Mouse (Mus musculus) forebrain, embryonic 16.5 days (tissue): Measurements from ENCODE around the gene Sdsl. TPM values are rescaled to one million over a fixed set of nuclear protein-coding genes. Genes with fewer than 3 reads are reported as not detected.
A peak's percentile ranks its signal among the peaks of the same experiment; 100 is the strongest.
"Not testable (repeated sequence)": the region's sequence is repeated elsewhere in the genome, so short reads cannot be mapped to it uniquely, and the experiment has no call there.

Experiments
- ATAC-seq: fragments of 200-750 bp; cut with Nextera tagmentation; 2 replicates; pipeline ENCODE4 v1.8.0; 2017; ENCODE audit warnings: mild to moderate bottlenecking, moderate library complexity
- H3K27ac ChIP-seq: fragments of 300-500 bp; sonication (generic); 2 replicates; pipeline ENCODE4 v1.5.1; 2014; ENCODE audit warnings: low read length, control low read depth
- H3K27me3 ChIP-seq: fragments of 300-500 bp; sonication (generic); replicated peaks from 2 replicates; pipeline ENCODE4 v1.6.1; 2014; ENCODE audit warnings: low read length; ENCODE audit not compliant: control insufficient read depth, insufficient read depth
- H3K36me3 ChIP-seq: fragments of 300-500 bp; sonication (generic); 2 replicates; pipeline ENCODE4 v1.6.1; 2014; ENCODE audit not compliant: control insufficient read depth, insufficient read depth
- H3K4me1 ChIP-seq: fragments of 300-500 bp; sonication (generic); replicated peaks from 2 replicates; pipeline ENCODE4 v1.6.1; 2014; ENCODE audit warnings: low read length; ENCODE audit not compliant: control insufficient read depth, insufficient read depth
- H3K4me2 ChIP-seq: fragments of 300-500 bp; sonication (generic); 2 replicates; pipeline ENCODE4 v1.6.1; 2014; ENCODE audit warnings: mild to moderate bottlenecking, low read length, control low read depth
- H3K4me3 ChIP-seq: fragments of 300-500 bp; sonication (generic); replicated peaks from 2 replicates; pipeline ENCODE4 v1.5.1; 2014; ENCODE audit warnings: mild to moderate bottlenecking, low read length, control low read depth
- H3K9ac ChIP-seq: fragments of 300-500 bp; sonication (generic); replicated peaks from 2 replicates; pipeline ENCODE4 v1.6.1; 2014; ENCODE audit warnings: low read depth, low read length, control low read depth
- H3K9me3 ChIP-seq: fragments of 300-500 bp; sonication (generic); 2 replicates; pipeline ENCODE4 v1.6.1; 2016; ENCODE audit warnings: low read length; ENCODE audit not compliant: control insufficient read depth
- WGBS: fragments of 180-500 bp; shearing (Covaris S2); extraction: QIAGEN DNeasy Blood & Tissue Kit; methylation state at CpG from one replicate; pipeline ENCODE4 v1.1.7; 2014; 5-methylcytosine and 5-hydroxymethylcytosine counted together
- polyA plus RNA-seq: library from polyadenylated mRNA; unstranded; fragments of >200 nt; fragmentation: Nextera tagmentation; extraction: Ambion mirVana; gene quantifications from 2 replicates; pipeline ENCODE4 v1.2.1, GENCODE M21; 2015

The Sdsl gene
- polyA plus RNA-seq, 1 experiment from 2014 or later: 2.3 TPM

DNA sequence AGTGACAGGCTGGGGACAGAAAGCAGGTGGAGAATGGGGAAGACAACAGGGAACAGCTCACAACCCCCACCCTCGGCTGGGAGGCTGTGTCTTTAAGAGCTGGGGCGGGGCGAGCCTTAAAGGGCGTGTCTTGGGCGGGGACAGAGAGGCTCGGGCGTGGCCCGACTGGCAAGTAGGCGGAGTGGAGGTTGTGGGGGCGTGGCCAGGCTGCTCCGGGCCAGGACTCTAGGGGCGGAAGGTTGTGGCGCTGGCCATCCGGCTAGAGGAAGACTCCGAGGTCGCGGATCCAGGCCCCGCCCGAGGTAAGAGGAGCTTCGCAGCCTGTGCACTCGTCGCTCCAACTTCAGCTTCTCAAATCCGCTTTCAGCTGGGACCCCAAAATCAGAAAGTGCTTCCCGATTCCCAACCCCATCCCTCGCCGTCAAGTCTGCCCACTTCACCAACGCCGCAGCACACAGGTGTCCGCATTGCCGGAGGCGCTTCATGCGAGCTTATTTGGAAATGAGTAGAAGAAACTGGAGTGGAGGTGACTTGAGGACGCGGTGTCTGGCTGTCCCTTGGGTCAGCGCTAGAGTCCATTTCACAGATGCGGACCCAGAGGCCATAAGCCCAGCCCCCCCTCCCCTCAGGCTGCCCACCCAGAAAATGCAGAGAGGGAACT, 38.5 kb upstream of the Sdsl start, which contains the start of gene Slc8b1:
TSS of gene Slc8b1 (plus strand) at position 187 of the 661 bp plus-strand sequence.
- Histone ChIP-seq H3K4me3 (peak within 1 kb of the TSS; percentile 47), H3K27ac (no peak within 1 kb of the TSS), H3K4me1 (peaks cover 17% of the 10 kb centered on the region), H3K27me3 (peaks cover 7% of the 10 kb centered on the region), H3K9ac (peak within 1 kb of the TSS; percentile 41; the same call in 1 of the 2 replicates), H3K36me3 (no peaks in the 10 kb centered on the region), H3K4me2 (peak within 1 kb of the TSS; percentile 66), H3K9me3 (no peaks in the 10 kb centered on the region)
- ATAC-seq: peak; percentile 83
- 1% methylated on average over 36 of the region's 36 CpGs for WGBS

DNA sequence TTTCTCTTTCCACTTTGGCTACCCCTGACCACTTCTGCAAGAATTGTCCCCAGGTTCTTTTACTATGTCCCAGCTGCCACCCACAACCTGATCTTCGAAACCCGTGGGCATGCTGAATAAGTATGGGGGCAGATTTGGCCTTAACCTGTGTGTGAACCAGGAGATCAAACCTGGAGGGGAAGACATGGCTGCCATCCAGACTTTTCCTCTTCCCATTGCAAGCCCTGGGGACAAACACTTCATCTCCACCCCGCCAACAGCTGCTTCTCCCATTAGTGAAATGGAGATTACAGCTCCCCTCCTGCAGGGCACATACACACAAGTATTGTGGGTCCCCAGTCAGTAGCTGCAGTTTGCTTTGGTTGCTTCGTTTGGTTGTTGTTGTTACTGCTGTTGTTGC, 34.7 kb upstream of the Sdsl start:
- H3K27ac ChIP-seq: no peak overlapping the region
- no peaks in the 10 kb centered on the region for H3K36me3 ChIP-seq
- no peak overlapping the region for H3K9ac ChIP-seq
- no peak for ATAC-seq
- H3K9me3 ChIP-seq: no peaks in the 10 kb centered on the region
- H3K4me2 ChIP-seq: no peak overlapping the region
- H3K4me1 ChIP-seq: peaks cover 20% of the 10 kb centered on the region
- no peak overlapping the region for H3K4me3 ChIP-seq
- 56% methylated on average over 4 of the region's 4 CpGs for WGBS
- peaks cover 7% of the 10 kb centered on the region for H3K27me3 ChIP-seq

DNA sequence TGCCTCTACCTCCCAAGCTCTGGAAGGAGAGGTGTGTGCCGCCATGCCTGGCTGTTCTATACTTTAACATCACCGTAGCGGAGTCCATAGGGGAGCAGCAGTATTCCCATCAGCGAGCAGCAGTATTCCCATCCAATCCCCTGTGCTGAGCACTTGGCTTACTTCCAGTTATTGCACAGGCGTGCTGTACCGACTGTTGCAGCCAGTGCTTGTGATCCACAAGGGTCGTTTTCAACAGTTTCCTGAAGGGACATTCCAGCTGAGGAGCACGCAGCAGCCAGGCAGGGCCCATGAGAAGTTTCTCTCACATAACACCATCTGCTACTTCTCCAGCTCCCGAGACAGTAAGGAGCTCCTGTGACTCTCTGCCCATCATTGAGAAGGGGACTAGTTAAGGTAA, 33.9 kb upstream of the Sdsl start:
- H3K4me1 ChIP-seq: peaks cover 28% of the 10 kb centered on the region
- no peaks in the 10 kb centered on the region for H3K36me3 ChIP-seq
- no peak overlapping the region for H3K9ac ChIP-seq
- H3K27me3 ChIP-seq: peaks cover 2% of the 10 kb centered on the region; the same call in 1 of the 2 replicates
- ATAC-seq: no peak
- 47% methylated on average over 9 of the region's 9 CpGs for WGBS
- H3K27ac ChIP-seq: no peak overlapping the region
- H3K9me3 ChIP-seq: no peaks in the 10 kb centered on the region
- no peak overlapping the region for H3K4me2 ChIP-seq
- no peak overlapping the region for H3K4me3 ChIP-seq

DNA sequence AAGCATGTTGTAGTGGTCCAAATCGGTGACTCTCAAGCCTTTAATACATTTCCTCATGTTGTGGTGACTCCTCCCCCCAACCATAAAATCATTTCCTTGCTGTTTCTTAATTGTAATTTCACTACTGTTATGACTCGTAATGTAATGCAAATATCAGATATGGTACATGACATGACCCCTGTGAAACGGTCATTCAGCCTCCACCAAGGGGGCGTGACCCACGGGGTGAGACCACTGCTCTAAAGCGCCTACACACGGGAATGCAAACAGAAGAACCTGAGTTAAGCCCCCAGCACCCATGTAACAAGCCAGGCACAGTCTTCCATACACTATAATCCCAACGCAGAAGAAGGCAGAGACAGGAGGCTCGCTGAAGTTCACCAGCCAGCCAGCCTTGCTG, 33.2 kb upstream of the Sdsl start:
- H3K27me3 ChIP-seq: no peaks in the 10 kb centered on the region
- 70% methylated on average over 9 of the region's 9 CpGs for WGBS
- H3K4me3 ChIP-seq: no peak overlapping the region
- H3K4me1 ChIP-seq: peaks cover 23% of the 10 kb centered on the region
- H3K4me2 ChIP-seq: no peak overlapping the region
- H3K9ac ChIP-seq: no peak overlapping the region
- H3K27ac ChIP-seq: no peak overlapping the region
- no peaks in the 10 kb centered on the region for H3K36me3 ChIP-seq
- no peaks in the 10 kb centered on the region for H3K9me3 ChIP-seq
- no peak for ATAC-seq

DNA sequence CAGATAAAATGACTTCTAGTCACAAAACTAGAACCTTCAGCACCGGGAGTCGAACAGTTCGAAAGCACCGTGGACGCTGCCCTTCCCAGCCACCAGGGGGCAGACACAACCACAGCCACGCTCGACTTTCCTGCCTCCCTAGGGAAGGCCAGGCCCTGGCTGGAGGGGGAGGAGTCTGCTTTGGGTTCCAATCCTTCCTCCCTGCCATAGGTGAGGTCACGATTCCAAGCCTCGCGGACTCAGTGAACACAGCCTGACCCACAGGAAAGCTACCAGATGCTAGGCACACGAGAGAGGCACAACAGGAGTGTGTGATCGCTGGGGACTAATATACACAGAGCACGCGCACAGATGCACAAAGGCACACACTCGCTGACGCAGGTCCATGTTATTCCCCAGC, 32.8 kb upstream of the Sdsl start:
- no peaks in the 10 kb centered on the region for H3K36me3 ChIP-seq
- 0 out of 2 replicates have a peak, but pooled peaks have one; percentile 9 for ATAC-seq
- H3K4me2 ChIP-seq: no peak overlapping the region
- H3K4me3 ChIP-seq: no peak overlapping the region
- 24% methylated on average over 16 of the region's 16 CpGs for WGBS
- H3K27me3 ChIP-seq: no peaks in the 10 kb centered on the region
- no peaks in the 10 kb centered on the region for H3K9me3 ChIP-seq
- H3K27ac ChIP-seq: no peak overlapping the region
- no peak overlapping the region for H3K9ac ChIP-seq
- H3K4me1 ChIP-seq: peaks cover 19% of the 10 kb centered on the region

DNA sequence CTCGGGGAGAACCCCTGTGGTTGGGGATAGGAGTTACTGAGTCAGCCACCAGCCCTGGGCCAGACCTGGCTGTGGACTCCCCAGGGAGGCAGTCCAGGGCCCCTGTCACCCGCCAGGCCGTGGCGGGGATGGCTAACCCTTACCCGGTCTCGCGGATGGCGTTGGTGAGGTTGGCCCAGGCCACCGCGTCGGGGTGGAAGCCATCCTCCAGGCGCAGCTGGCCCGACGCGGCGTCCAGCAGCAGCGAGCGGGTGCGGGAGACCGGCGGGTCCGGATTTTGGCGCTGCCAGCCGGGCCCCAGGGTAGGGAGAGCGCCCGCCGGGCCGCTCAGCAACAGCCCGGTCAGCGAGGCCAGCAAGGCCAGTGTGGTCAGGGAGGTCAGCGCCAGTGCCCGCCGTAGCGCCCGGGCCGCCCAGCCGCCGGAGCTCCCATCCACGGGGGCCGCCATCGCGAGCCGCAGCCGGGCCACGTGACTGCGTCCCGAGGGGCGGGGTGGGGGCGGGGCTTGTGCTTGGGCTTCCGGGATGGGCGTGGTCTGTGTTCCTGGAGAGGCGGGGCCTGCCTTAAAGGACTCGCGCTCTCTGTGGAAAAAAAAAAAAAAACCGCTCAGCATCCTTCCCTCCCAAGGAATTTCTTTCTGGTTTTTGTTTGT, 30.7 kb upstream of the Sdsl start, which contains the start of gene Plbd2:
TSS of gene Plbd2 (minus strand) at position 482 of the 652 bp plus-strand sequence.
- ATAC-seq: peak; percentile 72
- peak within 1 kb of the TSS; percentile 87 for H3K4me3 ChIP-seq
- no peaks in the 10 kb centered on the region for H3K36me3 ChIP-seq
- no peak within 1 kb of the TSS for H3K27ac ChIP-seq
- peak within 1 kb of the TSS; percentile 93 for H3K4me2 ChIP-seq
- H3K4me1 ChIP-seq: peaks cover 19% of the 10 kb centered on the region
- no peaks in the 10 kb centered on the region for H3K27me3 ChIP-seq
- H3K9me3 ChIP-seq: no peaks in the 10 kb centered on the region
- peak within 1 kb of the TSS; percentile 85 for H3K9ac ChIP-seq
- 0% methylated on average over 53 of the region's 55 CpGs for WGBS

DNA sequence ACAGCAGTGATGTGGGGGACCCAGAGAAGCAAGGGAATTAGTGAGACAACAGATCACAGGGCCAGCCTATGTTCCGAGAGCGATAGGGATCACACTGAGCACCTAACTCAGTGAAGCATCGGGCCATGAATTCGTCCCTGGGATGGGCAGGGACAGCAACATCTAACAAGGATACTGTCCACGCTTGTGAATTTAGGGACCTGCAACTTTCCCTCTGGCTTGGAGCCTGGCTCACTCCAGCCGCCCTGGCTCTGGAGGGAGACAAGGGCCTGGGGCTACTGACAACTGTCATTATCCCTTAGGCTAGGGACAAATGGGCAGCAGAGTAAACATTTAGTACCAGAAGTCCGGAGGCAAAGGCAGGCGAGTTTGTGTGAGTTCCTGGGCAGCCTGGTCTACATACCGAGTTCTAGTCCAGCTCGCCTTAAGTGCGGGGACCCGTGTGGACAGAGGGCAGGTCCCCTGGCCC, 30.1 kb upstream of the Sdsl start:
- WGBS: 8% methylated on average over 12 of the region's 12 CpGs
- peak overlapping the region; percentile 87 for H3K4me3 ChIP-seq
- H3K9me3 ChIP-seq: no peaks in the 10 kb centered on the region
- no peaks in the 10 kb centered on the region for H3K36me3 ChIP-seq
- H3K4me2 ChIP-seq: peak overlapping the region; percentile 93
- no peaks in the 10 kb centered on the region for H3K27me3 ChIP-seq
- no peak for ATAC-seq
- no peak overlapping the region for H3K27ac ChIP-seq
- H3K9ac ChIP-seq: peak overlapping the region; percentile 85
- H3K4me1 ChIP-seq: peaks cover 19% of the 10 kb centered on the region

DNA sequence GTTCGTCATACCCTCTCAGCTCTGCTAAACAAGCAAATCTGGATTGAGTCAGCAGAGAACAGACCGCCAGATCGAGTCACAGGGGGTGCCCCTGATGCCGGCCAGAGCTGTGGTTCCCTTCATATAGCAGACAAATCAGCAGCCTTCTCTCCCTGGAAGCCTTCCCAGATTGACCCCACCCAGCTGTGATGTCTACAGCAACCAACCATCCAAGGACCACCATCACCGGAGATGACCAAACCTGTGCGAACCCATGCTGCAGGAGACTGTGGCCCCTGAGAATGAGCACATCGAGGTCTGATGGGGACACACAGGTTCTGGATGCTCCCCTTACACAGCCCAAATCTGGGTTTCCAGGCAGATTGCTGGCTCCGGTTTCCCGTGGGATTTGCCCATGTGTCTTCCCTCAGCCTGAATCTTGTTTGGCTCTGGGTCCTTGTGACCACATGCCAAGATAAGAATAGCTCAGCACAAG, 29.6 kb upstream of the Sdsl start:
- H3K4me1 ChIP-seq: peaks cover 19% of the 10 kb centered on the region
- H3K36me3 ChIP-seq: no peaks in the 10 kb centered on the region
- no peaks in the 10 kb centered on the region for H3K27me3 ChIP-seq
- H3K27ac ChIP-seq: no peak overlapping the region
- H3K9ac ChIP-seq: no peak overlapping the region; the same call in 1 of the 2 replicates
- peak overlapping the region; percentile 87 for H3K4me3 ChIP-seq
- no peak for ATAC-seq
- no peaks in the 10 kb centered on the region for H3K9me3 ChIP-seq
- 59% methylated on average over 9 of the region's 9 CpGs for WGBS
- peak overlapping the region; percentile 93 for H3K4me2 ChIP-seq

DNA sequence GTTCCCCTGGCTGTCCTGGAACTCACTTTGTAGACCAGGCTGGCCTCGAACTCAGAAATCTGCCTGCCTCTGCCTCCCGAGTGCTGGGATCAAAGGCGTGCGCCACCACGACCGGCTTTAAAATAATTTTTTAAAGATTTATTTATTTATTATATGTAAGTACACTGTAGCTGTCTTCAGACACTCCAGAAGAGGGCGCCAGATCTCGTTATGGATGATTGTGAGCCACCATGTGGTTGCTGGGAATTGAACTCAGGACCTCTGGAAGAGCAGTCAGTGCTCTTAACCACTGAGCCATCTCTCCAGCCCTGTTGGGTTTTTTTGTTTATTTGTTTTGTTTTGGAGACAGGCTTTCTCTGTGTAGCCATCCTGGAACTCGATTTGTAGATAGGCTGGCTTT, 28.0 kb upstream of the Sdsl start:
- 86% methylated on average over 9 of the region's 9 CpGs for WGBS
- H3K4me1 ChIP-seq: peaks cover 17% of the 10 kb centered on the region
- not testable (repeated sequence) for H3K27ac ChIP-seq, H3K27me3 ChIP-seq, H3K9ac ChIP-seq, H3K4me3 ChIP-seq, H3K36me3 ChIP-seq, ATAC-seq, H3K9me3 ChIP-seq, H3K4me2 ChIP-seq
